Mouse (Mus musculus) kidney, adult 2 months (tissue): ENCODE results near the gene Cables2.

Experiments used
- CTCF ChIP-seq: fragments of 200-500 bp; conservative IDR thresholded peaks from 2 replicates; pipeline ENCODE4 v1.5.1; 2011; ENCODE audit warnings: low read depth, mild to moderate bottlenecking, control low read depth, low read length, moderate library complexity, mixed read lengths; ENCODE audit not compliant: insufficient read depth, insufficient read length
- POLR2A ChIP-seq: fragments of 200-500 bp; IDR thresholded peaks from one replicate; pipeline ENCODE4 v1.6.1; 2011; ENCODE audit warnings: low read depth, low read length, control low read depth

DNA sequence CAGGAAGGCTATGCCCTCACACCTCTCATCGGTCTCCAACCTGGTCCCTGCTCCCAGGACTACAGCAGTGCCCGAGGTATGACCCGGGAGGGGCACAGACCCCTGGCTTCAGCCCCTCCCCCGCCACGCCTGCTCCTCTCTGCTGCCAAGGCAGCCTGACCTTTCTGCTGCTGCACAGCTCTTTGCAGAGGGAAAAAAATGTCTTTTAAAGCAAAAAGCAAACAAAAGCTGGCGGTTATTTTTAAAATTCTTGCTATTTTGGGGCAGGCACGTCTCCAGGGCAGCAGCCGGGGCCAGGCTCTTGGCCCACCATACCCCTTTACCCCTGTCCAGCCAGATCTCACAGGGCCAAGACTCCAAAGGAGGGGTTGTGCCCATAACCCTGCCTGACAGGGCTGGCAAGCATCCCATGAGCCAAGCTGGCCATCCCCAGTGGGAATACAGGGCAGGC is 58.3 kb downstream of the Cables2 start:
- TF ChIP-seq CTCF (no peak), POLR2A (no peak)
